Mouse (Mus musculus) spleen, adult 2 months (tissue): ENCODE measurements around the gene Zdhhc16. TPM values are rescaled to one million over a fixed set of nuclear protein-coding genes. Genes with fewer than 3 reads are reported as not detected.

Experiments used
- DNase-seq, 2 experiments: peaks; one replicate each; pipeline versions ENCODE4 v3.0.0 to v3.0.0-alpha.2; 2012 to 2021; ENCODE audit warnings: low spot score in 2 of 2, low read depth in 1 of 2
- H3K27ac ChIP-seq: fragments of 200-500 bp; 2 replicates; pipeline ENCODE4 v1.5.1; 2012; ENCODE audit warnings: low read length, inconsistent platforms; ENCODE audit not compliant: insufficient read depth
- H3K27me3 ChIP-seq: fragments of 200-500 bp; 2 replicates; pipeline ENCODE4 v1.6.1; 2012; ENCODE audit warnings: mild to moderate bottlenecking, moderate library complexity, low read length, inconsistent platforms; ENCODE audit not compliant: control insufficient read depth, insufficient read depth
- H3K36me3 ChIP-seq: fragments of 200-500 bp; 2 replicates; pipeline ENCODE4 v1.6.1; 2012; ENCODE audit warnings: mild to moderate bottlenecking, low read length, inconsistent platforms; ENCODE audit not compliant: control insufficient read depth, insufficient read depth
- H3K4me1 ChIP-seq: fragments of 200-500 bp; 2 replicates; pipeline ENCODE4 v1.6.1; 2011; ENCODE audit warnings: inconsistent platforms; ENCODE audit not compliant: control insufficient read depth, insufficient read depth, insufficient read length
- H3K4me3 ChIP-seq: fragments of 200-500 bp; 2 replicates; pipeline ENCODE4 v1.5.1; 2011; ENCODE audit warnings: mild to moderate bottlenecking, inconsistent platforms; ENCODE audit not compliant: insufficient read depth, insufficient read length; ENCODE audit errors: extremely low read depth
- CTCF ChIP-seq: fragments of 200-500 bp; IDR thresholded peaks from 2 replicates; pipeline ENCODE4 v1.5.1; 2011; ENCODE audit warnings: mild to moderate bottlenecking, inconsistent platforms; ENCODE audit not compliant: insufficient read depth, insufficient read length, insufficient replicate concordance; ENCODE audit errors: extremely low read depth
- POLR2A ChIP-seq: fragments of 200-500 bp; IDR thresholded peaks from 2 replicates; pipeline ENCODE4 v1.6.1; 2011; ENCODE audit warnings: low read depth, low read length, inconsistent platforms
- WGBS: fragments of 180-500 bp; shearing (Covaris S2); methylation state at CpG from one replicate; pipeline ENCODE4 v1.1.7; 2018; 5-methylcytosine and 5-hydroxymethylcytosine counted together
- polyA plus RNA-seq: library from polyadenylated mRNA; depleted of rRNA; stranded (reverse); fragments of >200 nt; gene quantifications from 2 replicates; pipeline ENCODE4 v1.2.3, GENCODE M21; 2012

Zdhhc16 gene
- polyA plus RNA-seq, 1 experiment: 68.0 TPM

GRCm38 (mm10) chr19:41934124-41934523 is 844 bp downstream of the Zdhhc16 start:
- Histone ChIP-seq H3K27me3 (no peaks in the 10 kb centered on the region), H3K4me1 (peaks cover 3% of the 10 kb centered on the region; the same call in 1 of the 2 replicates), H3K4me3 (no peak overlapping the region), H3K36me3 (peaks cover 3% of the 10 kb centered on the region; the same call in 1 of the 2 replicates), H3K27ac (no peak overlapping the region)
- TF ChIP-seq POLR2A (no peak), CTCF (no peak)
- 26% methylated on average over 6 of the region's 6 CpGs for WGBS
- DNase-seq: no peak

- Histone ChIP-seq H3K36me3 (peaks cover 9% of the 10 kb centered on the region; the same call in 1 of the 2 replicates), H3K4me1 (peaks cover 3% of the 10 kb centered on the region; the same call in 1 of the 2 replicates), H3K4me3 (no peak overlapping the region), H3K27me3 (no peaks in the 10 kb centered on the region), H3K27ac (no peak overlapping the region)
- no peak for DNase-seq
- no peak for TF ChIP-seq POLR2A
- no peak for TF ChIP-seq CTCF
- WGBS: 89% methylated on average over 1 of the region's 1 CpGs
These were observed 2.6 kb downstream of the Zdhhc16 start for GRCm38 (mm10) chr19:41935921-41936320.

- 95% methylated on average over 5 of the region's 5 CpGs for WGBS
- DNase-seq: no peak
- Histone ChIP-seq H3K27me3 (no peaks in the 10 kb centered on the region), H3K36me3 (peaks cover 18% of the 10 kb centered on the region), H3K27ac (no peak overlapping the region), H3K4me3 (no peak overlapping the region), H3K4me1 (peaks cover 3% of the 10 kb centered on the region; the same call in 1 of the 2 replicates)
- TF ChIP-seq CTCF (no peak), POLR2A (no peak)
These were observed 5.3 kb downstream of the Zdhhc16 start for GRCm38 (mm10) chr19:41938539-41938938.

GRCm38 (mm10) chr19:41943841-41944240 is 10.6 kb downstream of the Zdhhc16 start:
- no peak for DNase-seq
- no peaks in the 10 kb centered on the region for H3K27me3 ChIP-seq
- no peak for TF ChIP-seq POLR2A
- TF ChIP-seq CTCF: no peak
- WGBS: 91% methylated on average over 7 of the region's 7 CpGs
- H3K36me3 ChIP-seq: peaks cover 46% of the 10 kb centered on the region
- no peak overlapping the region for H3K4me3 ChIP-seq
- H3K4me1 ChIP-seq: no peaks in the 10 kb centered on the region
- no peak overlapping the region for H3K27ac ChIP-seq

DNA sequence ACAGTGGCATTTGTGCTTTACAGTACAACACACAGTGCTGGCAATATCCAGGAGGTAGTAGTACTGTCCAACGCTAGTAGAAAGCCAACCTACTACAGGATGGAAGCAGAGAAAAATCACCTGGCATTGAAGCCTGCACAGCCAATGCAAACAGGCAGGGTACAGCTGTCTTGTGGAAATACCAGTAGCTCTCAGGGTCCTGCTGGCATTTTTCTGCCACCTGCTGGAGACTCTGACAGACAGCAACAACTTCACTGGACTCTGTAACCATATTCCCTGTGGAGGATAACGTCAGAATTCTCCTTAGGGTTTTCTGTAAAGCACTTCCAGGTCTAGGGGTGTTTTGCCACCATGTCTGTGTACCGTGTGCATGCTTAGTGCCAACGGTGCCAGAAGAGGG is 19.0 kb downstream of the Zdhhc16 start:
- Histone ChIP-seq H3K36me3 (peaks cover 46% of the 10 kb centered on the region), H3K27ac (no peak overlapping the region), H3K27me3 (no peaks in the 10 kb centered on the region), H3K4me1 (no peaks in the 10 kb centered on the region), H3K4me3 (no peak overlapping the region)
- no peak for DNase-seq
- 80% methylated on average over 4 of the region's 4 CpGs for WGBS
- no peak for TF ChIP-seq POLR2A
- no peak for TF ChIP-seq CTCF

GRCm38 (mm10) chr19:41953574-41953973 is 20.3 kb downstream of the Zdhhc16 start:
- H3K4me3 ChIP-seq: no peak overlapping the region
- no peak for DNase-seq
- peaks cover 48% of the 10 kb centered on the region for H3K36me3 ChIP-seq
- TF ChIP-seq POLR2A (no peak), CTCF (no peak)
- no peaks in the 10 kb centered on the region for H3K27me3 ChIP-seq
- H3K4me1 ChIP-seq: no peaks in the 10 kb centered on the region
- no peak overlapping the region for H3K27ac ChIP-seq
- WGBS: 94% methylated on average over 3 of the region's 3 CpGs

DNA sequence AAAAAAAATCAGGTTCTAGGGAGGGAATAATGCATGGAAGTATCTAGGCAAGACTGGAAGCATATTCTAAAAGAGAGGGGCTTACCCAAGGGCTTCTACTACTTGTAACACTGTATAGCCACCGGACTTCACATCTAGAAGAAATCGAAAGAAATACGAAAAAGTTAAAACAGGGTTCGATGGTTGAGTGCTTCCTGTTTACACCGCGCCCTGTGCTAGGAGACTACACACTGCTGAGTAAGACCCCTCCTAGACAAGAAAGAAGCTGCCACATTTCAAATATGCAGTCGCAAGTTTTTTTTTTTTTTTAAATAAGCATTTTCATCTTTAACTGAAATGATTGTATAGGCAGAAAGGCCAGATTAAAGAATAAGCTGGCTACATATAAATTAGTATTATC is 36.3 kb downstream of the Zdhhc16 start:
- Histone ChIP-seq H3K27me3 (no peaks in the 10 kb centered on the region), H3K36me3 (peaks cover 18% of the 10 kb centered on the region)

More for the DNA sequence above, 36.3 kb downstream of the Zdhhc16 start:
- no peaks in the 10 kb centered on the region for H3K4me1 ChIP-seq
- TF ChIP-seq POLR2A: no peak
- no peak for TF ChIP-seq CTCF
- H3K27ac ChIP-seq: no peak overlapping the region
- no peak for DNase-seq
- no peak overlapping the region for H3K4me3 ChIP-seq
- 62% methylated on average over 7 of the region's 7 CpGs for WGBS
